Mouse (Mus musculus) heart, embryonic 11.5 days (tissue): ENCODE data around the gene Znrf2. TPM values are rescaled to one million over a fixed set of nuclear protein-coding genes. Genes with fewer than 3 reads are reported as not detected.

ENCODE experiments used
- ATAC-seq: fragments of 200-750 bp; cut with Nextera tagmentation; replicated peaks from 2 replicates; pipeline ENCODE4 v1.8.0; 2017; ENCODE audit warnings: moderate library complexity; ENCODE audit not compliant: insufficient number of reproducible peaks, low FRiP score, low TSS enrichment
- H3K27ac ChIP-seq: fragments of 300-500 bp; sonication (generic); 2 replicates; pipeline ENCODE4 v1.5.1; 2014; ENCODE audit warnings: mild to moderate bottlenecking, low read depth, low read length
- H3K27me3 ChIP-seq: fragments of 300-500 bp; sonication (generic); 2 replicates; pipeline ENCODE4 v1.6.1; 2014; ENCODE audit warnings: mild to moderate bottlenecking, low read length, mixed read lengths; ENCODE audit not compliant: control insufficient read depth, insufficient read depth
- H3K36me3 ChIP-seq: fragments of 300-500 bp; sonication (generic); 2 replicates; pipeline ENCODE4 v1.6.1; 2014; ENCODE audit warnings: mild to moderate bottlenecking, low read length, moderate library complexity, mixed read lengths; ENCODE audit not compliant: control insufficient read depth, insufficient read depth
- H3K4me1 ChIP-seq: fragments of 300-500 bp; sonication (generic); 2 replicates; pipeline ENCODE4 v1.6.1; 2014; ENCODE audit warnings: low read length; ENCODE audit not compliant: control insufficient read depth, insufficient read depth
- H3K4me2 ChIP-seq: fragments of 300-500 bp; sonication (generic); 2 replicates; pipeline ENCODE4 v1.6.1; 2014; ENCODE audit warnings: mild to moderate bottlenecking, moderate library complexity
- H3K4me3 ChIP-seq: fragments of 300-500 bp; sonication (generic); 2 replicates; pipeline ENCODE4 v1.5.1; 2014; ENCODE audit warnings: low read depth, low read length
- H3K9ac ChIP-seq: fragments of 300-500 bp; sonication (generic); 2 replicates; pipeline ENCODE4 v1.6.1; 2014; ENCODE audit warnings: mild to moderate bottlenecking, low read depth, low read length, moderate library complexity
- H3K9me3 ChIP-seq: fragments of 300-500 bp; sonication (generic); replicated peaks from 2 replicates; pipeline ENCODE4 v1.6.1; 2016; ENCODE audit warnings: low read length; ENCODE audit not compliant: control insufficient read depth
- WGBS: fragments of 180-500 bp; shearing (Covaris S2); extraction: QIAGEN DNeasy Blood & Tissue Kit; methylation state at CpG from one replicate; pipeline ENCODE4 v1.1.7; 2014; ENCODE audit not compliant: insufficient replicate concordance; 5-methylcytosine and 5-hydroxymethylcytosine counted together
- polyA plus RNA-seq: library from polyadenylated mRNA; unstranded; fragments of >200 nt; fragmentation: Nextera tagmentation; extraction: Ambion mirVana; gene quantifications from 2 replicates; pipeline ENCODE4 v1.2.1, GENCODE M21; 2014

Znrf2 gene
- polyA plus RNA-seq, 1 experiment from 2014 or later: 3.2 TPM

DNA sequence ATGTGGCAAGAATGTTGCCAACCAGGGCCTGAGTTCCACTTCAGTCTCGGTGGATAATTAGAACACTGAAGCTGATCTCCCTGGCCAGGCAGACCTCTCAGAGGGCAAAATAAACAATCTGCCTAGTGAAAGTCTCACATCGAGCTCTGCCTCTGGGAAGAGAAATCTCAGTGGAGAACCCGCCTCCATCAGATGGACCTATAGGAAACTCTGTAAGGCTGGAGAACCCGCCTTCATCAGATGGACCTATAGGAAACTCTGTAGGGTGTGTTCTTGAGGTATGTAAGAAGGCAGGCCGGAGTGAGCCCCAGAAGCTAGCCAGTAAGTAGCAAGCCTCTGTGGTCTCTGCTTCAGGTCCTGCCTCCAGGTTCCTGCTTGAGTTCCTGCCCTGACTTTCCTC, 118.2 kb downstream of the Znrf2 start:
- Histone ChIP-seq H3K9me3 (no peaks in the 10 kb centered on the region), H3K36me3 (no peaks in the 10 kb centered on the region), H3K4me2 (no peak overlapping the region), H3K27me3 (no peaks in the 10 kb centered on the region), H3K27ac (no peak overlapping the region), H3K4me1 (0 out of 2 replicates have a peak, but pooled peaks cover 6% of the 10 kb centered on the region), H3K9ac (no peak overlapping the region), H3K4me3 (no peak overlapping the region)
- 68% methylated on average over 5 of the region's 5 CpGs for WGBS
- no peak for ATAC-seq

- Histone ChIP-seq H3K36me3 (no peaks in the 10 kb centered on the region), H3K9ac (no peak overlapping the region), H3K27ac (no peak overlapping the region), H3K9me3 (no peaks in the 10 kb centered on the region), H3K4me3 (no peak overlapping the region), H3K4me1 (0 out of 2 replicates have a peak, but pooled peaks cover 6% of the 10 kb centered on the region), H3K27me3 (no peaks in the 10 kb centered on the region; the same call in 1 of the 2 replicates), H3K4me2 (no peak overlapping the region)
- no peak for ATAC-seq
- WGBS: 45% methylated on average over 2 of the region's 2 CpGs
These were observed 119.8 kb downstream of the Znrf2 start for GRCm38 (mm10) chr6:54936496-54936895.

- Histone ChIP-seq H3K27ac (no peak overlapping the region), H3K9ac (no peak overlapping the region), H3K9me3 (no peaks in the 10 kb centered on the region), H3K36me3 (no peaks in the 10 kb centered on the region), H3K4me3 (no peak overlapping the region), H3K4me2 (no peak overlapping the region), H3K4me1 (peaks cover 8% of the 10 kb centered on the region; the same call in 1 of the 2 replicates), H3K27me3 (peaks cover 26% of the 10 kb centered on the region)
- ATAC-seq: no peak; the same call in 1 of the 2 replicates
- 56% methylated on average over 4 of the region's 4 CpGs for WGBS
These were observed 122.9 kb downstream of the Znrf2 start for GRCm38 (mm10) chr6:54939631-54940030.

DNA sequence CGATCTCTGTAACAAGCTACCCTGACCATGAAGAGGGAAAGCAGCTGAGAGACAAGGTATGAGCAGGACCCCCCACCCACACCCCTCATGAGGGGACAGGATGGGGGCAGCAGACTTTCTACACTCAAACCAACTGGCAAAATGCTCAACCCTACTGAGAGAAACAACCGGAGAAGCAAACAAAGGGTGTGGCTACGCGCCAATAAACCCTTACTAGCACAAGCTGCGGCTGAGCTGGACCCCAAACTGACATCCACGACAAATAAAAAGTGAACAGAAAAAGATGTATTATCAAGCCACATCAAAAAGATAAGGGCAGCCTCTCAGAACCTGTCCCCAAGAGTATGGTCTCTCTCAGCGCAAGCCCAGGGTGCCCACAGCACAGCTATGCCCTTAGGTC, 123.4 kb downstream of the Znrf2 start:
- Histone ChIP-seq H3K9me3 (no peaks in the 10 kb centered on the region), H3K4me1 (peaks cover 8% of the 10 kb centered on the region; the same call in 1 of the 2 replicates), H3K27ac (no peak overlapping the region), H3K4me3 (no peak overlapping the region), H3K9ac (no peak overlapping the region), H3K4me2 (no peak overlapping the region), H3K36me3 (no peaks in the 10 kb centered on the region), H3K27me3 (peaks cover 31% of the 10 kb centered on the region)
- 83% methylated on average over 7 of the region's 7 CpGs for WGBS
- ATAC-seq: no peak

- WGBS: 87% methylated on average over 6 of the region's 6 CpGs
- ATAC-seq: no peak
- Histone ChIP-seq H3K27ac (no peak overlapping the region), H3K4me3 (no peak overlapping the region), H3K9me3 (no peaks in the 10 kb centered on the region), H3K27me3 (peaks cover 35% of the 10 kb centered on the region), H3K4me1 (peaks cover 8% of the 10 kb centered on the region; the same call in 1 of the 2 replicates), H3K36me3 (no peaks in the 10 kb centered on the region), H3K9ac (no peak overlapping the region), H3K4me2 (no peak overlapping the region)
These were observed 124.4 kb downstream of the Znrf2 start for GRCm38 (mm10) chr6:54941149-54941548.

Other genes starting within 250 kb of the Znrf2 start
- 13.0 and 13.6 TPM in 2 replicates for gene Plekha8, start 221.8 kb upstream of the Znrf2 start, polyA plus RNA-seq
- 23.5 and 34.3 TPM in 2 replicates for gene Fkbp14, start 219.6 kb upstream of the Znrf2 start, polyA plus RNA-seq
- gene Mturn, start 135.3 kb upstream of the Znrf2 start, polyA plus RNA-seq: 3.7 and 4.4 TPM in 2 replicates
- 2.3 and 3.2 TPM in 2 replicates for gene Nod1, start 155.7 kb downstream of the Znrf2 start, polyA plus RNA-seq
- gene Ggct, start 176.0 kb downstream of the Znrf2 start, polyA plus RNA-seq: 6.0 and 6.3 TPM in 2 replicates
- gene Gars, start 221.1 kb downstream of the Znrf2 start, polyA plus RNA-seq: 206 and 210 TPM in 2 replicates